Mouse (Mus musculus): ENCODE measurements at regions not wholly inside any gene's neighbourhood (a gene's known extent, or its start where the extent isn't known, plus 50 kb on each side); places are given as distances from the start of the nearest gene placed in this dataset.

GRCm38 (mm10) chr2:128235127-128235526, 109.3 kb downstream of the Bcl2l11 start:
- TF ChIP-seq POLR2A (IDR thresholded peaks at IDR 0.05; ENCODE audit: extremely low read depth, insufficient read depth, low read length) (no peak), CTCF (IDR thresholded peaks at IDR 0.05; ENCODE audit: low read depth, low read length) (no peak)
